Mouse (Mus musculus) inflammation-experienced regulatory T-cells, adult 6 months (primary cell): ENCODE data around the gene Tas1r3. TPM values are rescaled to one million over a fixed set of nuclear protein-coding genes. Genes with fewer than 3 reads are reported as not detected.

ENCODE experiments used
- ATAC-seq: one replicate; pipeline ENCODE4 v1.8.0; 2017
- polyA plus RNA-seq, 3 experiments: library from polyadenylated mRNA; unstranded; fragments of 100-300 nt; shearing (Covaris generic); gene quantifications; one replicate each; pipeline ENCODE4 v1.2.1; 2017

Tas1r3 gene
- polyA plus RNA-seq, result under 1 TPM; 0.16 to 0.40 (median 0.30) TPM

DNA sequence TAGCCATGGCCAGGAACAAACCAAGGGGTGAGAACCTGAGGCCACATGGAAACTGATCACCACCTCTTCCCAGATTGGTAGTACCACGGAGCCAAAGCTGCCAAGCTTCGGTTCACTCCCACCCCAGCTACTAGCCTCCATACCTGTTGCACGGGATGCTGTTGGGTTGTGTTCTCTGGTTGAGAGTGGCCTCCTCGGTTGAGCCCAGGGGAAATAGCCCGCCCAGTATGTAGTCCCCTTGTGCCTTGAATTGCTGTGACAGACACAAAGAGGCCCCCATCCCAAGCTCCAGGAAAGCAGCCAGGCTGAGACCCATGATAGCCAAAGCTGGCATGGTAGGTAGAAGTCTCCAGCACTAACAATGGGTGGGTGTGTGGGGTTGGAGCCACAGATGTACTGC is at the start of gene Tas1r3:
Tas1r3 (minus strand) TSS at position 362 of the 400 bp plus-strand sequence.
- ATAC-seq, result no peak

DNA sequence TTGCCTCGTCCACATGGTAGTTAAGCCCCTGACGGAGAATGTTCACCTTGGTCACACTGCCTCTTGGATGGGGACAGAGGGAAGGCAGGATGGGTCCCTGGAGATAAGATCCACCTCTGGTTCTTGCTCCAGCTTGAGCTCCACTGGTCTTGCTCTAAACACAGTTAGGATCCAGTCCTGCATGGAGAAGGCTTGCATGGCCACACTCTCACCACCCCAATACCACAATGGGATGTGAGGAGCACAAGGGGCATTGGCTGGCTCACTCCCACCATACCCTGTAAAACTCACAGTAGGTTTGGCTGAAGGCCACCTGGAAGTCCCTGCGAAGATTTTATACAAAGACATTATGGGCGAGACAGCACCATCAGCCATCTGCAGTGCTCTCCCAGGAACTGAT is 45.6 kb upstream of the Tas1r3 start:
- no peak for ATAC-seq

DNA sequence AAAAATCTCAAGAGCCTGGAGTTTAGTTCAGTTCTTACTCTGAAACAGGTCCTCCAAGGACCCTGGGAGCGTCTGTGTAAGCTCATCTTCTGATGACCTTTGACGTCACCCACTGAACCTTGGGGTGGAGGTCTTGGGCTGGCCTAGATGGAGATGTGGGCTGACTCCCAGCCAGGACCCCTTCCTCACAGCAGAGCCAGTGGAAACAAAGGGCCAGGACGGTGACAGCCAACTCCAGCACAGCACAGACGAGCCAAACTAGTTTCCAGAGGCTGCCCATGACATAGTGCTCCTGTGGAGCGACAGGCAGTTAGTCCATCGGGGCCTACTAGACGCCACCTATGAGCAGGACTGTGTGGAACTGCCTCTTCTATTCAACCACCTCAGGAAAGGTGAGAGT is 45.1 kb upstream of the Tas1r3 start:
- ATAC-seq, result no peak

DNA sequence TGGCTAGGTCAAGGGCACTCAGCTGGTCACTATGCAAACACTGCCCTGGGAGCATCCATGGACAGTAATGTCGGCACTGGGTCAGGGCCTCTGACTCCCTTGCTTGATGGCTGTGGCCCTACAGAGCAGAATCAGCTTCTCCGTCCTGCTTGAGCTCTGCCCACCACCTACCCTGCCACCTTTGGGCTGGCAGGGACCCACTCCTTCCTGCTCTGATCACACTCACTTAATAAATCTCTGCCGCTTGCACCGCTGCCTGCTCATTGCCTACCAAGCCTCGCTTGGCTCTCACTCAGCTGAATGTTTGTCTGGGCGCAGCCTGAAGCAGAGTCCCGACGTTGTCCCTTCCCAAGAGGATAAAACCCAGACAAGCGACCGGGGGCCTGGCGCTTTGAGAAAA is 43.8 kb upstream of the Tas1r3 start:
- ATAC-seq, result no peak

DNA sequence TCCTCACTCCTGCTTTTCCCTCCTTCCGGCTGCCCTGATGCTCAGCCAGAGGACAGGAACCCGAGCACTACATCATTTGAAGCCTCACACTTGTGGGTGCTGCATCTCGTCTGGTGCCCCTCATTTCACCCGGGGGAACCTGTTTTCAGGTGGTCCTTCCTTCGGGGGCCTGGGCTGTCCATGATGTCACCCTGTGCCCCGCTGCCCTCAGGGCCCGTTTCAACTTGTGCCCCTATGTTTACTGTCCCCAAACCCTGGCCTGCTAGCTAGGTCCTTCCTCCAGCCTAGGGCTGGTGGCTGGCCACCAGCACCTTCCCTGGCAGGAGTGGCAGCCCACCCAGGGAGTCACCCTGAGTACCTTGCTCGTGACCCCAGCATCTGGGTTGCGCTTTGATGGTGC is 43.0 kb upstream of the Tas1r3 start:
- ATAC-seq, result no peak

DNA sequence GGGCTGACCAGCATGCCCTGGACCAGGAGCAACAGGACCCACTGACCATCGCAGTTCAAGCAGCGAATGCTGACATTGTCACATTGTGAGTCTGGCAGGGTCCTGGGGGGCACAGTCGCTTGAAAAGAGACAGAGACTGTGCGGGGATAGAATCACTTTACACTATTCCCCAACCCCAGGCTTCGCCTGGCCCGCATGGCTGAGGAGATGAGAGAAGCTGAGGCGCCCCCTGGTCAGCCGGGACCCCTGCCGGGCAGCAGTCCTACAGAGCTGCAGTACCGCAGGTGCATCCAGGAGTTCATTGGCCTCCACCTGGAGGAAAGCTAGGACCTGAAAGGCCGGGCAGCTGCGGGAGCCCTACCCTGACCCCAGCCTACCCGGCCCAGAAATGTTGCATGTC is 42.5 kb upstream of the Tas1r3 start:
- no peak for ATAC-seq

DNA sequence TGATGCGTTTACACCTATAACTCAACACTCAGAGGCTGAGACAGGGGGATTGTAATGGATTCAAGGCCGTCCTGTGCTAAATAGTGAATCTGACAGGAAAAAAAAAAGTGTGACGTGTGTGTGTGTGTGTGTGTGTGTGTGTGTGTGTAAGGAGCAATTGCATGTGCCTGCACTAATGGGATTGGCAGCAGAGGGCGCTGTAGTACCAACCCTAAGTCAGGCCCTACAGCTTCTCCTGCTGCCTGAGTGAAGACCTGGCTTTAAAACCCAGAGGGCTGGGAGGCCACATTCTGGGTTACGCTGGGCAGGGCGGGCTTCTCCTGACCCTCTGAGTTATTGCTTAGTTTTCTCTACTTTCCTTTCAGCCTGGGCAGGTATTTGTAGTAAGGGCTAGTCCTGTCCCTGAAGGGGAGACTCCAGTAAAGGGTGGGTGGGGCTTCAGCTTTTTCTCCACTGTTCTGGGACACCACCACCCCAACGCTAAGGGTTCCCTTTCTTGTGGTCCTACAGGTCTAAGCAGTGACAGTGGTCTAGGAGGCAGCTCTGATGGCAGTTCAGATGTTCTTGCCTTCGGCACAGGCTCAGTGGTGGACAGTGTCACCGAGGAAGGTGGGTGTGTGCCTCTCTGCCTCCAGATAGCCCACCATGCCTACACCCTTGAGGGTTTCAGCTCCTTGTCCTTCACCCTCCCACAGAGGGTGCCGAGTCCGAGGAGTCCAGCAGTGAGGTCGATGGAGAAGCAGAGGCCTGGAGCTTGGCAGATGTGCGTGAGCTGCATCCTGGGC is 41.3 kb upstream of the Tas1r3 start:
- no peak for ATAC-seq

DNA sequence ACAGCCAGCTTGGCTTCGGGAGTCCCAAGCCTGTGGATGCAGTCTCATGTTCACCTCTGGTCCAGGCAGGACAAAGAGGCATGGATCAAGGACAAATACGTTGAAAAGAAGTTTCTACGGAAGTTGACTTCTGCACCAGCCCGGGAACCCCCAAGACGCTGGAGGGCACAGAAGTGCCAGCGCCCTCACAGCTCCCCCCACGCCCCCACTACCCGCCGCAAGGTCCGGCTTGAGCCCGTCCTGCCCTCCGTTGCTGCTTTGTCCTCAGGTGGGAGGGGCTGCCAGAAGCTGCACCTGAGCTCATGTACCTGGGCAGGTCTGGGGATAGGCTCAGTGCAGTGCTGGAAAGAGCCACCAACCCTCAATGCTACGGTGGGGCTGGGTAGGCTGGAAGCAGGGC is 40.1 kb upstream of the Tas1r3 start:
- no peak for ATAC-seq

DNA sequence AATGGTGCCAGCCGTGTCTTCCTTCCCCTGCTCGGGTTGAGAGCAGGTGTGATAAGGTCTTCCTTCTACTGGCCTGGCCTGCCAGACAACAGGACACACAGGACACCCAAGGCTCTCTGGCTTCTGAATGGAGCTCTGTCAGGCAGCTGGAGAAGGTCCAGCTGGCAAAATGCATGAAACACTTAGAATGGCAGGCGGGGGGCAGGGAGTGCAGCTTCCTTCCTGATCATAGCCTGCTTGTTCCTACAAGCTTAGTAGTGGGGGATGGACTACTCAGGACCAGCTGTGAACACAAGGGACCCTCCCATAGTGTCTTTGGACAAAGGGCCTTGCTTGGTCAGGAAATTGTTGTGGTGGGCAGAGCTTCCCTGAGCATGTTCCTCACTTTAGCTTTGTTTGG is 38.0 kb upstream of the Tas1r3 start:
- ATAC-seq, result no peak

DNA sequence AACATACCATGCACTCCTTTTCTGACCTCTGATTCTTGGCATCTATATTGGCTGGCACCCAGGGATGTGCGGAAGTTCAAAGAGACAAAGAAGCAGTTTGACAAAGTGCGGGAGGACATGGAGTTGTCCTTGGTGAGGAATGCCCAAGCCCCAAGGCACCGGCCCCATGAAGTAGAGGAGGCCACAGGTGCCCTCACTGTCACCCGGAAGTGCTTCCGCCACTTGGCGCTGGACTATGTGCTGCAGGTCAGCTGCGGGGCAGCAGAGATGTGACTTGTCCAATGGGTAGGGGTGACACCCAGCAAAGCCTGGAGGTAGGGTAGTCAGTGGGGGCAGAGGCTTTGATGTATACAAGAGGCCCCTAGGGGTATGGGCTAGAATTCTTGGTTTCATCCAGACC is 36.2 kb upstream of the Tas1r3 start:
- no peak for ATAC-seq

DNA sequence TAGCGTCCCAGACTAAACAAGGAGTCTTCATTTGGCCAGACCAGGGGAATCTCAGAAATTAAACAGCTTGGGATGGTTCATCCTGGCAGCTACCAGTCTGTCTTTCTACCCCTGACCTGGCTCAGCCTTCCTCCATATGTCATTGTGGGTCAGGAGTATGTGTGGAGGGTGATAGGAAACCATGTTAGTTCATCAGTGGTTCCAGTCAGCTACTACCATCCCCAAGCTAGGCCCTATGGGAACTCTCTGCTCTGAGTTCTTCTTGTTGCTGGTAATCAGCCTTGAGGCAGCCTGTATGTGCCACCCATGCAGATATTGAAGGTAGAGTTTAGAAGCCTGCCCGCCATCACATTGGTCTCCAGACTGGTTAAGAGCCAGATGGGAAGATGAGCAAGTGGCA is 35.2 kb upstream of the Tas1r3 start:
- ATAC-seq, result no peak

DNA sequence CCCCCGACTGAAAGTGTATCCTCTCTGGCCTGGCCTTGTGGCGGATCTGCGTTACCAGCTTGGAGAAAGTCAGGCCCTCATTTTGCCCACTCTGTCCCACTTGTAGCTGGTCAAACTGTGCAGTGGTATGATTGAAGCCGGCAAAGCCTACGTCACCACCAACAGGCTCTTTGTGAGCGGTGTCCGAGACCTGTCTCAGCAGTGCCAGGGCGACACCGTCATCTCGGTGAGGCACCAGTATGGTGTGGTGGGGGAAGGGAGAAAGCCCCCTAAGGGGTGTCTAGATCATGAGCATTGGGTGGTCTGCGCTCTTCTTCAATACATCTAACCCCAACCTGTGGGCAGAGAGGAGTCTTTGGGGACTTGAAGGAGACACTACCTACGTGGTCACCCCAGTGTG is 33.3 kb upstream of the Tas1r3 start:
- ATAC-seq, result no peak

DNA sequence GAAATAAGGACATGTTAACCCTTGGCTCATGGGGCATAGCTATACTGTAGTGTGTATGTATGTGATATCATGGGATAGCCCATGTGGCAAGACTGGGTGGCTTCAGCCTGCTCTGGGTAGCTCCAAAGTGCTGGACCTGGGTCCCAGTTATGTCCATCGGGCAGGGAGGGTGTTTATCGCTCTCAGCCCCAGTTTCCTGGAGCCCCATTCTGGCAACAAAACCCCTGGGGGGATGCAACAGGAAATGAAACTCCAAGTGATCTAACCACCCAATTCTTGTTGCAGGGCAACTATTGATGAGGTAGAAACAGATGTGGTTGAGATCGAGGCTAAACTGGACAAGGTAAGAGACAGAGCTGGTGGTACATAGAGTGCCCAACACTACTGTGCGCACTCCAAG is 32.7 kb upstream of the Tas1r3 start:
- no peak for ATAC-seq

DNA sequence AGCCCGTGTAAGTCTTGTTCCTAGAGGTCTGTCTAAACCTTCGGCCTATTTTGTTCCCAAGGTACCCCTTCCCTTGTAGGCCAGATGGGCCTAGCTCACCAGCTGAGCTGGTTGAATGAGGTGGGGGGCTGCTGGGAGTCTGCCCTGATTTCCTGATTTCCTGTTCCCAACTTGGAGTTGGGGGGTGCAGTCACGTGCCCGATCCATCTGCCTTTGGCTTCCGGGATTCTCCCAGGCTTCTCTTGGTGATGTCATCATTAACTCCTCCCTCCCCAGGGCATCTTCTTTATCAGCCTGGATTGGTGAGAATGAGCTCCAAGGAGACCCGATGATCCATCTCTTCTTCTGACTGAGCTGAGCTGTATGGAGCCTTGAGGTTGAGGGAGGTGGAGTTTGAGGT is 32.1 kb upstream of the Tas1r3 start:
- no peak for ATAC-seq

DNA sequence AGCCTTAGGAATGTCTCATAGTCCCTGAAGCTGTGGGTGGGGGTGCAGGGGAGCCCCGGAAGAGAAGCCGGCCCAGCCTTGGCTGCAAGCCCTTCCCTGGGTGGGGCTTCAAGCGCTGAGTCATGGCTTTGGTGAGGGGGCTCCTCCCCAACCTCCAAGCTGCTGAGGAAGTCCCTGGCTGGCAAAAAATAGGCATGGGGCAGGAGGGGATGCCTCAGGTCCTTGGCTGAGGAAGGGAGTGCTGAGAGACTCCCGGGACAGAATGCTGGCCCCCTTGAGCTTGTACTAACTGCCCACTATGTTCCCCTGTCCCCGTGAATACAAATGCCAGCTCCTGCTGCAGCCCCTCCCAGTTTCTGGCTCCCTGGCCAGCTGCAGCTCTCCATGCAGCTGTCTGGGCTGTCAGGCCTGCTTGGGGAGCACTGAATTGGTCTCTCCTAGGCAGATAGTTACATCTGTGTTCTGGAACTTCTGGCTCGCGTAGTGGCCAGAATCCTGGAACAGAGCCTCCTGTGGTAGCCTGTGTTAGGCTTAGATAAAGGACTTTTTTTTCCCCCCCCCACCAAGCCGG is 31.2 kb upstream of the Tas1r3 start:
- no peak for ATAC-seq

DNA sequence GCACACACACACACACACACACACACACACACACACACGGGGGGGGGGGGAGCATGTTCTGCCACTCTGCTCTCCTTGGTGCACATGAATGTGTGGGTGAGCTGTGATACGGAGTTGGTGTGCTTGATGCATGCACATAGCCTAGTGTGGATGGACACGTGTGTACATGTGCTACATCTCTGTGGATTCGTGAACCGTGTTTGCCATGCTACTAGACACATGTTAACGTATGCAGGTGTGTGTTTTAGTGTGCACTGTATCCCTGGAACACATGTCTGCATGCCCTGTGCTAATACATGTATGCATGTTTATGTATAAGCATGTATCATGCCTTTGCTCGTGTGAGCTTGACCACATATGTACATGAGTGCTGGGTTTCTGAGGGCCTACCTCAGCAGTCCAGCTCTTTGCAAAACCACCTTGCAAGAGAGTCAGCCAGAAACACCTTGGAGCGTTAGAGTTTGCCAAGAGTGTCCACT is 30.1 kb upstream of the Tas1r3 start:
- no peak for ATAC-seq

DNA sequence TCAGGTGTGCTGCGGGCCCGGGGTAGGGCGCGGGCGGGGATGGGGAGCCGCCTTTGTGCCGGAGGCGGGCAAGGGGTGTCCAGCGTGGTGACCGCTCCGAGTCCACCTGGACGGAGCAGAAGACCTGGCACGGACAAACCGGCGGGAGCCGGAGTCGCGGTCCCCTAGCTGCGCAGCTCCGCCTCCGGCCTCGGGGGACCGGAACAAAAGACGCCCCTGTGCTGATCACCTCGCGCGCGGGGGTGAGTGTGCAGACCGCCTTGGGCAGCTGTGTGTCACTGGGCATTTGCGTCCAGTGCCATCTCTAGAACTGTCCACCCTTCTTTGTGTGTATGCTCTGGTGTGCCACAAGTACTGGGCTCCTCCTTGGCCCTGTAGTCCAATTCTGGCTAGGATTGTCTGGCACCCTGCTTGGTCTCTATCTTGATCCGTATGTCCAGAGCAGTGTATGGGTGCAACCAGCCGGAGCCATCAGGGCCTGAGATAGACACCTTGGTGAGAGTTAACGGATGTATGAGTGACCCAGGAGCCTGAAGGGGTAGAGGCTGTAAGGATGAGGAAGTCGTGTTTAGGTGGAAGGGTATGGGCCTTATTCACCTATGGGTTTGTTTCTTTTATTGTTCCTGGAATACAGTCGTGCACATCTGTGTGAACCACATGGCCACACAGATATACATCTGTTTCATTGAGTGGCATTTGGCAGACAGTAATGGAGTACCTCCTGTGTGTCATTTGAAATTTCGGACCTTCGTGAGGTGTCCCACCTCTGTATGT is 29.5 kb upstream of the Tas1r3 start:
- no peak for ATAC-seq

DNA sequence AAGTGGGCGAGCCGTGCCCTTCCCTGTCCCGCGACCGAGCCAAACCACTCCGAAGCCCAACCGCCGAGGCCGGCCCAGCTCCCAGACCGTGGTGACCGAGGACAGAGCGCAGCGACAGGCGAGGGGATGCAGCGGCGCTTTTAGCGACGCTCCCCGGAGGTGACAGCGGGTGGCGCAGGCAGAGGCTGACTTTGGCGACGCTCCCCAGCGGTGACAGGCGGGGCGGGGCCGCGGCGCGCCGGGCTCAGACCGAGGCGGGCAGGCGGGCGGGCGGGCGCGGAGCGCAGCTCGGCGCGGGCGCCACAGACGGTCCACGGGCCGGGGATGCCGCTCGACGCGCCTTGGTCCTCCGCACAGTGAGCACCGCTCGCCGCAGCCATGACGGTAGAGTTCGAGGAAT is 28.9 kb upstream of the Tas1r3 start:
- peak; percentile 78 for ATAC-seq

DNA sequence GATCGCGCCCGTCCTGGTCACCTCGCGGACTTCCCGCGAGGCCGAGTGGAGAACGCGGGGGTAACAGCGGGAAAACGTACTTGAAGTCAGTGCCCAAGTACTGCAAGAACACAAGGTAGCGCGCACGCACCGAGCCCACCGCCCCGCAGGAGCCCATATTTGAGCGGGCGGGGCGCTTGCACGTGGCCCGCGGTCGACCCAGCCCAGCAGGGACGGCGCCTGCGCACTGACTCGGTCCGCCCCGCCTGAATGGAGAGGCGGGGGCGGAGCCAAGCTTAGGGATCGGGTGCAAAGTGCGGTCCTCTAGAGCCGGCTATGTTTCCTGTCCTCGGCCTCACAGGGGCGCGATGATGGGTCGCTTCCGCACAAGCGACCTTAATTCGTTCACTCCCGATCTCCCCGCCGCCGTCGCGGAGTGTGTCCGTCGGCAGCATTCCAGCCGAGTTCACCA is 28.4 kb upstream of the Tas1r3 start, which contains the start of the genes Pusl1 and Acap3:
Pusl1 (minus strand) TSS at position 231 of the 451 bp plus-strand sequence.
Acap3 (plus strand) TSS at position 272 of the 451 bp plus-strand sequence.
- peak; percentile 80 for ATAC-seq

DNA sequence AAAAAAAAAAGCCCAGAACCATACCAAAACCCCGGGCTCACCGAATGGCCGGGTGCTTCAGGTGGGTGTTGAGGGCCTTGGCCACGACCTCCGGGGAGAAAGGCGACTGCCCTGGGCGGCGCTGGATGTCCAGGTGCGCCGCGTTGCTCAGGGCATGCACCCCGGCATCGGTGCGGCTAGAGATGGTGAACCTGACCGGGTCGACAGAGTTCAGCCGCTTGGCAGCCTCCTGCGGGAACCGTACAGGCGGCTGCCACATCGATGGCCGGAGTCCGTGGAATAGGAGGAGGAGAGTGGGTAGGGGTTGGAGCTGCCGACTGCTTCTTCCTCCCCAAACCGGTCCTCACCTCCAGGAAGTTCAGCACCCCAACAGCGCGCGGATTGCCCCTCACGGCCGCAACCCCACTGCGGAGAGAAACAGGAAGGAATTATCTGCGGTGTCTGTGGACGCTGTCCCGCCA is 27.9 kb upstream of the Tas1r3 start:
- no peak for ATAC-seq

DNA sequence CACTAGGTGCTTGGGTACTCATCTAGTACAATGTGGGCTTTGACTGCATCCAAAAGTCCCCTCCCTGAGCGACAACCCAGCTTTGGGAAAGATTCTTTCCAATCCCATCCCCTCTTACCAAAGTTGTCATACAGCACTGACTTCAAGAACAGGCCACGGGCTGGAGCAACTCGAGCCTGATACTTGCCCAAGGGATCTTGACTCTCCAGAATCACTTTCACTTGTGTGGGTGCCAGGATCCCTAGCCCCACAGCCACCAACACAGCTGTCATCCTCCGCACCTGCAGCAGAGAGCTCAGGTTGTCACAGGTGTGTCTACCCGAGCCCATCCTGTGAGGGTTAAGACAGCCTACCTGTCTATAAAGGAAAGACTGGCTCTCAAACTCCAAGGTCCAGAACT is 26.2 kb upstream of the Tas1r3 start:
- ATAC-seq, result no peak

DNA sequence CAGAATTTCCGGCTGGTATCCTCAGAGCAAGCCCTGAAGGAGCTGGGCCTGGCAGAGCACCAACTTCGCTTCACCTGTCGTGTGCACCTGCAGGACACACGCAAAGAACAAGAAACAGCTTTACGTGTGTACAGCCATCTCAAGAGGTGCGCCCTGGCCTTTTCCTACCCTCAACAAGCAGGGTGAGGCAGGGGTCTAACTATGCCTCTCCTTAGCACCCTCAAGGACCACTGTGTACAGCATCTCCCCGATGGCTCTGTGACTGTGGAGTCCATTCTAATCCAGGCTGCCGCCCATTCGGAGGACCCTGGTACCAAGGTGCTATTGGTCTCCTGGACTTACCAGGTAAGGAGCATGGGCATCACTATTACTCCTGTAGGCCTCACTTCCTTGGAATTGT is 25.0 kb upstream of the Tas1r3 start:
- no peak for ATAC-seq

DNA sequence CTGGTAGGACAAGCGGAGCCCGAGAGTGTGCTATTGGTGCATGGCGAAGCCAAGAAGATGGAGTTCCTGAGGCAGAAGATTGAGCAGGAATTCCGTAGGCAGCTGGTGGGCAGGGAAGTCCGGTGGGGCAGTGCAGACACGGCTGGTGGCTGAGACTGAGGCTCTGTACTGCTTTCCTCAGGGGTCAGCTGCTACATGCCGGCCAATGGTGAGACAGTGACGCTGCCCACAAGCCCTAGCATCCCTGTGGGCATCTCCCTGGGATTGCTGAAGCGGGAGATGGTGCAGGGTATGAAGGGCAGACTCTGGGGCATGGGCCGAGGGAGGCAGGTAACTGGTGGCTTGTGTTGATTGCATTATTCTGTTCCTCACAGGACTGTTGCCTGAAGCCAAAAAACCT is 24.5 kb upstream of the Tas1r3 start:
- ATAC-seq, result no peak
